Mouse (Mus musculus) limb, embryonic 14.5 days (tissue): ENCODE data around the gene Vav1. TPM values are rescaled to one million over a fixed set of nuclear protein-coding genes. Genes with fewer than 3 reads are reported as not detected.

Experiments
- ATAC-seq: fragments of 200-750 bp; cut with Nextera tagmentation; 2 replicates; pipeline ENCODE4 v1.8.0; 2017; ENCODE audit warnings: low read depth, moderate number of reproducible peaks, moderate TSS enrichment; ENCODE audit not compliant: low FRiP score
- DNase-seq: peaks from one replicate; pipeline ENCODE4 v3.0.0-alpha.2; 2015; ENCODE audit warnings: low spot score
- H3K27ac ChIP-seq: fragments of 300-500 bp; sonication (generic); replicated peaks from 2 replicates; pipeline ENCODE4 v1.5.1; 2014; ENCODE audit warnings: low read depth, mild to moderate bottlenecking, low read length, moderate library complexity, mixed read lengths
- H3K27me3 ChIP-seq: fragments of 300-500 bp; sonication (generic); 2 replicates; pipeline ENCODE4 v1.6.1; 2014; ENCODE audit warnings: low read length, mixed read lengths; ENCODE audit not compliant: control insufficient read depth, insufficient read depth
- H3K36me3 ChIP-seq: fragments of 300-500 bp; sonication (generic); 2 replicates; pipeline ENCODE4 v1.6.1; 2014; ENCODE audit warnings: mild to moderate bottlenecking, low read length, moderate library complexity, mixed read lengths; ENCODE audit not compliant: control insufficient read depth, insufficient read depth
- H3K4me1 ChIP-seq: fragments of 300-500 bp; sonication (generic); 2 replicates; pipeline ENCODE4 v1.6.1; 2014; ENCODE audit warnings: antibody characterized with exemption, low read length, mixed read lengths; ENCODE audit not compliant: control insufficient read depth, insufficient read depth
- H3K4me2 ChIP-seq: fragments of 300-500 bp; sonication (generic); replicated peaks from 2 replicates; pipeline ENCODE4 v1.6.1; 2014; ENCODE audit warnings: low read depth, mild to moderate bottlenecking, low read length, moderate library complexity; ENCODE audit not compliant: severe bottlenecking
- H3K4me3 ChIP-seq: fragments of 300-500 bp; sonication (generic); replicated peaks from 2 replicates; pipeline ENCODE4 v1.5.1; 2014; ENCODE audit warnings: low read length
- H3K9ac ChIP-seq: fragments of 300-500 bp; sonication (generic); 2 replicates; pipeline ENCODE4 v1.6.1; 2014; ENCODE audit warnings: mild to moderate bottlenecking, low read depth, low read length, moderate library complexity; ENCODE audit not compliant: severe bottlenecking
- H3K9me3 ChIP-seq: fragments of 300-500 bp; sonication (generic); 2 replicates; pipeline ENCODE4 v1.6.1; 2016; ENCODE audit warnings: low read length; ENCODE audit not compliant: control insufficient read depth
- POLR2A ChIP-seq: fragments of 200-500 bp; IDR thresholded peaks from 2 replicates; pipeline ENCODE4 v1.8.0; 2012; ENCODE audit warnings: inconsistent platforms, mild to moderate bottlenecking, moderate library complexity, borderline replicate concordance; ENCODE audit not compliant: insufficient read depth, insufficient read length; ENCODE audit errors: extremely low read depth
- WGBS: fragments of 180-500 bp; shearing (Covaris S2); extraction: QIAGEN DNeasy Blood & Tissue Kit; methylation state at CpG from one replicate; pipeline ENCODE4 v1.1.7; 2014; 5-methylcytosine and 5-hydroxymethylcytosine counted together
- polyA plus RNA-seq, 2 experiments: library from polyadenylated mRNA; depleted of rRNA in 1 of 2; stranded (reverse) in 1 of 2; unstranded in 1 of 2; fragments of >200 nt; fragmentation: Nextera tagmentation in 1 of 2; extraction: Ambion mirVana in 1 of 2; gene quantifications; 2 replicates each; pipeline versions ENCODE4 v1.2.1 to v1.2.3; 2012 to 2014

The Vav1 gene
- polyA plus RNA-seq, 2 experiments: 3.3 to 3.8 TPM

DNA sequence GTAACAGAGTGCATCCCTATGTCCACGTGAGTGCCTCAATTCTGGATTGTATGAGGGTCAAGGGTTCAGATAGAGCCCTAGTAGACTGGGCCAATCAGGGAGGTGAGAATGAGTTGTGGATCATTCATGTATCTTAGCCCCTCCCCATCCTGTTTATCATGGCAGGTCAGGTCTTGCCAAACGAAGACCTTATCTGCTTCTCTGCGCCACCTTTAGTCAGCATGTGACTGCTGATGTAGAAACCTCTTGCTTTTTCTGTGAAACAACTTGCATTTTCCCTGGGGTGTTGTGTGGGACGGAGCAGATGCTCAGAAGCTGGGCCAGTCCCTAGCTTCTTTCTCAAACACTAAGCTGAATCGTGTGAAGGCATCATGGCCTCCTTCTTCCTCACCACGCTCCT is 28.2 kb downstream of the Vav1 start:
- Histone ChIP-seq H3K4me3 (no peak overlapping the region), H3K9ac (no peak overlapping the region), H3K36me3 (no peaks in the 10 kb centered on the region), H3K4me2 (no peak overlapping the region), H3K9me3 (no peaks in the 10 kb centered on the region), H3K27ac (no peak overlapping the region), H3K4me1 (no peaks in the 10 kb centered on the region), H3K27me3 (no peaks in the 10 kb centered on the region)
- WGBS: 75% methylated on average over 6 of the region's 6 CpGs
- no peak for TF ChIP-seq POLR2A
- ATAC-seq (no peak), DNase-seq (no peak)

DNA sequence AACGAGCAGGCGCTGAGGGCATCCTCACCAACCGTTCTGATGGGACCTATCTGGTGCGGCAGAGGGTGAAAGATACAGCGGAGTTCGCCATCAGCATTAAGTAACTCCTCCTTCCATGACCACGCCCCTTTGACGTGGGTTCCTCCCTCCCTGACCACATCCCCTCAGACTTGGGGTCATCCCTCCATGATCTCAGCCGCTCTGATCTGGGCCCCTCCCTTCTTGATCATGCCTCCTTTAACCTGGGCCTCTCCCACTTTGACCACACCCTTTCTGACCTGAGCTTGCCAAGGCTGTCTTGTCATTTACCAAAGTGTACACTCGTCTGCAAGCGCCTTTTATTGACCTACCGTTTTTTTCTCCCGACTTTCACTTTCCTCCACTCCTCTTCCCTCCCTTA is 32.9 kb downstream of the Vav1 start:
- no peak overlapping the region for H3K4me2 ChIP-seq
- no peaks in the 10 kb centered on the region for H3K9me3 ChIP-seq
- no peak overlapping the region for H3K4me3 ChIP-seq
- ATAC-seq (no peak), DNase-seq (no peak)
- H3K36me3 ChIP-seq: no peaks in the 10 kb centered on the region
- TF ChIP-seq POLR2A: no peak
- H3K27ac ChIP-seq: no peak overlapping the region
- 41% methylated on average over 13 of the region's 13 CpGs for WGBS
- no peak overlapping the region for H3K9ac ChIP-seq
- no peaks in the 10 kb centered on the region for H3K27me3 ChIP-seq
- H3K4me1 ChIP-seq: no peaks in the 10 kb centered on the region

DNA sequence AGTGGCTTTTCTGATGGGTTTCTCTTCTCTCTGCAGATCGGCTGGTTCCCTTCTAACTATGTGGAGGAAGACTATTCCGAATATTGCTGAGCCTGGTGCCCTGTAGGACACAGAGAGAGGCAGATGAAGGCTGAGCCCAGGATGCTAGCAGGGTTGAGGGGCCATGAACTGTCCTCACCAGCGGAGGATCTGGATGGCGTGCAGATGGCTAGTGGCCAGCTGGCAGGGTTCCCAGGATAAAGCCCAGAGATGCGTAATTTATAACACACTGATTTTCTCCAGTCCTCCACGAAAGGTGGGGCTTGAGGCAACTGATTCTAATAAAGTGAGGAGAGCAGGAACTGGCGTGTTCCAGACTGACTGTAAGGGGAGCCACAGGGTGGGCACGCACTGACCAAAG is 48.7 kb downstream of the Vav1 start:
- Histone ChIP-seq H3K4me1 (no peaks in the 10 kb centered on the region), H3K4me3 (no peak overlapping the region), H3K9me3 (no peaks in the 10 kb centered on the region), H3K27ac (no peak overlapping the region), H3K9ac (no peak overlapping the region), H3K27me3 (no peaks in the 10 kb centered on the region), H3K36me3 (no peaks in the 10 kb centered on the region), H3K4me2 (no peak overlapping the region)
- WGBS: 52% methylated on average over 8 of the region's 8 CpGs
- ATAC-seq (no peak), DNase-seq (no peak)
- no peak for TF ChIP-seq POLR2A

DNA sequence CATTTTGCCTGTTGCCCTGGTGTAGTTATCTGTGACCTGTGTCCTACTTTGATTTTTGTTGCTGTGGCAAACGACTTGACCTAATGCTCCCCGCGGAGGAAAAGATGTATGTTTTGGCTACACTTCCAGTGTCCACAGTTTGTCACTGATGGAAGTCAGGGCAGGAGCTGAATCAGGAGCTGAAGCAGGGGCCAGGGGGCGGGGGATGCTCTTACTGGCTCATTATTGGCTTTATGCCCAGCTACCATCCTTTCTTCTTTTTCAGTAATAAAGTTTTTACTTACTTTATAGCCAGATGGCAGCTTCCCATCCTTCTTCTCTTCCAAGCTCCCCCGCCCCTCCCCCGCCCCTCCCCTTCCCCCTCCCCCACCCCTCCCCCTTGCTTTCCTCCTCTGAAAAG is 50.0 kb downstream of the Vav1 start:
- TF ChIP-seq POLR2A: no peak
- WGBS: 52% methylated on average over 6 of the region's 6 CpGs
- Histone ChIP-seq H3K4me3 (no peak overlapping the region), H3K9ac (no peak overlapping the region), H3K4me2 (no peak overlapping the region), H3K4me1 (no peaks in the 10 kb centered on the region), H3K9me3 (no peaks in the 10 kb centered on the region), H3K36me3 (no peaks in the 10 kb centered on the region), H3K27me3 (no peaks in the 10 kb centered on the region), H3K27ac (no peak overlapping the region)
- ATAC-seq (no peak), DNase-seq (no peak)

DNA sequence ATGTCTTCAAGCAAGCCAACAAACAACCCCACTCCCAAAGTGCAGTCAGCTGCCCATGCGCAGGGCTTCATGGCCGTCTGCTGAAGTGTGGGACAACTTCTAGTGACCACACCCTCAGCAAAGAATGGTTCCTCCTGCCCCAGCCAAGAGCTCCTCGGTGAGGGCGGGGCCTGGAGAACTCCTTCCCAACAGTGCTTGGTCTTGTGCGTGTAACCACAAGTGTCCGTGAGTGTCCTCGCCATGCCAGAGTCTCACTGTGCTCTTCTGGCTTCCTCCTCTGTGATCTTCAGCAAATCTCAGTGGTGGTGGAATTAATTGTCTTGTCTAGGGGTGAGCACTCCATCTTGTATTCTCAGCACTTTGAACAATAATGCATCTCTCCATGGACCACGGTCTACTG is 52.1 kb downstream of the Vav1 start:
- H3K4me2 ChIP-seq: no peak overlapping the region
- no peaks in the 10 kb centered on the region for H3K9me3 ChIP-seq
- H3K9ac ChIP-seq: no peak overlapping the region
- TF ChIP-seq POLR2A: no peak
- no peaks in the 10 kb centered on the region for H3K36me3 ChIP-seq
- H3K4me1 ChIP-seq: no peaks in the 10 kb centered on the region
- DNase-seq: no peak
- no peak overlapping the region for H3K27ac ChIP-seq
- no peaks in the 10 kb centered on the region for H3K27me3 ChIP-seq
- ATAC-seq: no peak
- WGBS: 89% methylated on average over 8 of the region's 8 CpGs
- H3K4me3 ChIP-seq: no peak overlapping the region

DNA sequence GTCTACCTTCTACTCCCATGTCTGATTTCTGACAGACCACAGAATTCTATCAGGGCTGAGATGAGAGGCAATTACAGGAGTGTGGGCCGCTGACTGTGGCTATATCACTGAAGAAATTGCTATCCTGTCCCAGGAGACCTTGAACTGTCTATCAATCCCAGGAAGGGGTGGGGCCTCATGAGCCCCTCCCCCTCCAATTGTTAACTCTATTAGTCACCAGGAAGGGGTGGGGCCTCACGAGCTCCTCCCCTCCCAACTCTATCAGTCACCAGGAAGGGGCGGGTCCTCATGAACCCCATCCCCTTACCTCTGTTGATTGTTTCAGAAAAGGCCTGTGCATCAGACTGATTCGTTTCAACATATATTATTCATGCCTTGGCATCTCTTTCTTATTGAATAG is 53.3 kb downstream of the Vav1 start:
- no peak overlapping the region for H3K4me2 ChIP-seq
- 74% methylated on average over 4 of the region's 4 CpGs for WGBS
- H3K27me3 ChIP-seq: no peaks in the 10 kb centered on the region
- H3K36me3 ChIP-seq: no peaks in the 10 kb centered on the region
- no peaks in the 10 kb centered on the region for H3K9me3 ChIP-seq
- no peak; the same call in 1 of the 2 replicates for ATAC-seq
- no peak overlapping the region for H3K9ac ChIP-seq
- no peak for TF ChIP-seq POLR2A
- DNase-seq: no peak
- no peaks in the 10 kb centered on the region for H3K4me1 ChIP-seq
- no peak overlapping the region for H3K4me3 ChIP-seq
- H3K27ac ChIP-seq: no peak overlapping the region
